Comparison of ENCODE assay signal across 25 mouse cellular contexts in genomic region chr9:123861929-123862328, GRCm38 (mm10). TPM values are rescaled to one million over a fixed set of nuclear protein-coding genes. Genes with fewer than 3 reads are reported as not detected.
DNase-seq lines count a peak whose midpoint lies in the region; TF ChIP-seq lines count a peak whose summit lies in the region.
"Had no signal": no experiment of that assay in that cellular context is flagged by ENCODE, and none has a peak within 500 bp of the region (broad histone marks: within the 10 kb centered on the region; RNA-seq: fewer than 3 reads in every experiment).

Gene Xcr1, minus strand, starts transcription at chr9:123862029.

- H3K4me1 ChIP-seq in spleen, adult 2 months (ENCODE audit: control insufficient read depth, insufficient read depth, insufficient read length): peaks cover 2% of the 10 kb centered on the region; the same call in 1 of the 2 replicates
- H3K4me1 ChIP-seq: embryonic facial prominence, embryonic 12.5 days; embryonic facial prominence, embryonic 15.5 days; hindbrain, embryonic 12.5 days; hindbrain, embryonic 15.5 days had no signal

- no peaks in the 10 kb centered on the region for H3K27me3 ChIP-seq in spleen, adult 2 months (ENCODE audit: control insufficient read depth, insufficient read depth, low read length)
- H3K27me3 ChIP-seq: embryonic facial prominence, embryonic 12.5 days; embryonic facial prominence, embryonic 15.5 days; hindbrain, embryonic 12.5 days; hindbrain, embryonic 15.5 days had no signal

- DNase-seq in adrenal gland, adult 2 months: peak; percentile 16
- DNase-seq in adrenal gland, adult 18-20 months (ENCODE audit: low spot score in 2 of 2): no peak
- DNase-seq in spleen, adult 2 months (ENCODE audit: low read depth in 1 of 2, low spot score in 2 of 2): no peak
- DNase-seq in spleen, adult 18-20 months: no peak
- no peak for DNase-seq in cerebellum, postnatal 36 days
- DNase-seq: adrenal gland, postnatal 10 days; cerebellum, adult 18-20 months; cerebellum, adult 9-10 months; cerebellum, postnatal 14 days; forebrain, postnatal 0 days; gastrocnemius, postnatal 25 days had no signal

- no peak for TF ChIP-seq CTCF in spleen, adult 2 months (IDR thresholded peaks at IDR 0.05; ENCODE audit: extremely low read depth, insufficient read depth, insufficient read length, insufficient replicate concordance)

- H3K36me3 ChIP-seq in spleen, adult 2 months (ENCODE audit: control insufficient read depth, insufficient read depth, low read length): no peaks in the 10 kb centered on the region
- H3K36me3 ChIP-seq in macrophage (ENCODE audit: inconsistent target): no peaks in the 10 kb centered on the region
- H3K36me3 ChIP-seq: embryonic facial prominence, embryonic 12.5 days; embryonic facial prominence, embryonic 15.5 days; G1E; hindbrain, embryonic 12.5 days; hindbrain, embryonic 15.5 days had no signal

- H3K4me3 ChIP-seq in spleen, adult 2 months (ENCODE audit: extremely low read depth, insufficient read depth, insufficient read length): no peak within 1 kb of the TSS
- H3K4me3 ChIP-seq in macrophage (ENCODE audit: inconsistent target): no peak within 1 kb of the TSS
- H3K4me3 ChIP-seq: embryonic facial prominence, embryonic 12.5 days; embryonic facial prominence, embryonic 15.5 days; hindbrain, embryonic 12.5 days; hindbrain, embryonic 15.5 days had no signal

- H3K79me2 ChIP-seq in macrophage (ENCODE audit: inconsistent target): no peaks in the 10 kb centered on the region

- 87% methylated on average over 9 of the region's 9 CpGs for WGBS in spleen, adult 2 months
- 94% methylated on average over 7 of the region's 9 CpGs for WGBS in macrophage (ENCODE audit: missing documents)

- no peak for TF ChIP-seq POLR2A in spleen, adult 2 months (IDR thresholded peaks at IDR 0.05; ENCODE audit: low read depth, low read length)

- H3K27ac ChIP-seq in spleen, adult 2 months (ENCODE audit: insufficient read depth, low read length): peak within 1 kb of the TSS; percentile 39; the same call in 1 of the 2 replicates
- peak within 1 kb of the TSS; percentile 91 for H3K27ac ChIP-seq in macrophage
- H3K27ac ChIP-seq: embryonic facial prominence, embryonic 12.5 days; embryonic facial prominence, embryonic 15.5 days; hindbrain, embryonic 12.5 days; hindbrain, embryonic 15.5 days had no signal

RNA-seq across cellular contexts. Expression of gene Xcr1, which starts in this region (rescaled TPM):
- under 1 TPM; 0.10 to 0.20 TPM for total RNA-seq in adrenal gland, adult 2 months (2021)
- polyA plus RNA-seq in adrenal gland, adult 2 months (2012; rRNA removed): 0.08 and 0.10 TPM in 2 replicates
- under 1 TPM; 0.07 to 0.22 TPM for total RNA-seq in adrenal gland, adult 18-20 months (2021)
- polyA plus RNA-seq in spleen, adult 2 months (2012; rRNA removed): 3.2 and 3.5 TPM in 2 replicates
- under 1 TPM in 3 of 26 experiments, not detected in 23; 0.17 to 0.25 (median 0.18) TPM for total RNA-seq in macrophage (2018; cell fraction: chromatin; rRNA removed)
- total RNA-seq in macrophage (2018; cell fraction: cytosol; rRNA removed): under 1 TPM in 15 of 26 experiments, not detected in 11; 0.03 to 0.10 (median 0.05) TPM
- under 1 TPM in 11 of 26 experiments, not detected in 15; 0.06 to 0.60 (median 0.17) TPM for total RNA-seq in macrophage (2018; cell fraction: nucleus; rRNA removed)
- polyA plus RNA-seq in macrophage (2018): 0.06 TPM in 1 of 3 replicates, not detected in the others
- total RNA-seq: common myeloid progenitor, adult 5-6 weeks; forebrain, postnatal 0 days; gastrocnemius, adult 8-10 months; gastrocnemius, postnatal 25 days; heart, adult 8-10 months; heart, postnatal 25 days had no signal
- polyA plus RNA-seq: brain, embryonic 14.5 days; embryonic facial prominence, embryonic 12.5 days; frontal cortex, adult 2 months; G1E; heart, embryonic 11.5 days; heart, embryonic 14.5 days had no signal

Comparison
In these comparisons a context has a peak if more than half of its experiments do, and no peak if none do; other contexts are left out.
1. Peak in DNase-seq in adrenal gland, adult 2 months; RNA of the gene not detected or under 1 TPM.